Mouse (Mus musculus): ENCODE measurements around the gene Mrvi1. TPM values are rescaled to one million over a fixed set of nuclear protein-coding genes. Genes with fewer than 3 reads are reported as not detected.

The Mrvi1 gene
- total RNA-seq, 2 experiments from 2014 or later: 6.0 to 6.5 TPM

GRCm38 (mm10) chr7:110947616-110948015, 34.6 kb downstream of the Mrvi1 start:
- no peak for DNase-seq
- intact Hi-C loops (cut with DNase I): loop anchor here (5.0 kb wide), 1 partner anchor 130 kb away; no protein-coding TSS in a partner anchor

GRCm38 (mm10) chr7:110946731-110947130, 35.5 kb downstream of the Mrvi1 start:
- intact Hi-C loops (cut with DNase I): loop anchor here (5.0 kb wide), 1 partner anchor 129 kb away; no protein-coding TSS in a partner anchor
- no peak for DNase-seq

- intact Hi-C loops (cut with DNase I): no loop called here
- DNase-seq: no peak
These were observed 37.9 kb downstream of the Mrvi1 start for GRCm38 (mm10) chr7:110944321-110944720.

GRCm38 (mm10) chr7:110941701-110942530, 40.3 kb downstream of the Mrvi1 start:
- intact Hi-C loops (cut with DNase I): no loop called here
- DNase-seq: peak; percentile 50 to 58

GRCm38 (mm10) chr7:110941116-110941521, 41.1 kb downstream of the Mrvi1 start:
- DNase-seq: no peak
- intact Hi-C loops (cut with DNase I): no loop called here

GRCm38 (mm10) chr7:110935815-110936762, 46.2 kb downstream of the Mrvi1 start:
- DNase-seq: no peak
- intact Hi-C loops (cut with DNase I): no loop called here

GRCm38 (mm10) chr7:110933999-110934398, 48.3 kb downstream of the Mrvi1 start:
- intact Hi-C loops (cut with DNase I): no loop called here

GRCm38 (mm10) chr7:110933329-110933728, 48.9 kb downstream of the Mrvi1 start:
- intact Hi-C loops (cut with DNase I): no loop called here
- DNase-seq: no peak

More at GRCm38 (mm10) chr7:110933999-110934398, 48.3 kb downstream of the Mrvi1 start:
- no peak for DNase-seq

GRCm38 (mm10) chr7:110930118-110930854, 52.0 kb downstream of the Mrvi1 start:
- intact Hi-C loops (cut with DNase I): no loop called here
- no peak for DNase-seq

- intact Hi-C loops (cut with DNase I): loop anchor here (5.0 to 10.0 kb wide), 2 partner anchors 109 to 202 kb away; no protein-coding TSS in a partner anchor
- no peak for DNase-seq
These were observed 55.7 kb downstream of the Mrvi1 start for GRCm38 (mm10) chr7:110926562-110926961.

- no peak for DNase-seq
- intact Hi-C loops (cut with DNase I): loop anchor here (5.0 to 10.0 kb wide), 2 partner anchors 53 to 196 kb away; no protein-coding TSS in a partner anchor
These were observed 61.7 kb downstream of the Mrvi1 start for GRCm38 (mm10) chr7:110920331-110921261.

- no peak for DNase-seq
- intact Hi-C loops (cut with DNase I): loop anchor here (5.0 to 10.0 kb wide), 2 partner anchors 52 to 195 kb away; no protein-coding TSS in a partner anchor
These were observed 62.5 kb downstream of the Mrvi1 start for GRCm38 (mm10) chr7:110919721-110920120.

GRCm38 (mm10) chr7:110915913-110916312, 66.3 kb downstream of the Mrvi1 start:
- no peak for DNase-seq
- intact Hi-C loops (cut with DNase I): no loop called here

- intact Hi-C loops (cut with DNase I): no loop called here
- no peak for DNase-seq
These were observed 67.7 kb downstream of the Mrvi1 start for GRCm38 (mm10) chr7:110914531-110914930.

GRCm38 (mm10) chr7:110913754-110914153, 68.5 kb downstream of the Mrvi1 start:
- intact Hi-C loops (cut with DNase I): no loop called here
- DNase-seq: no peak

- DNase-seq: no peak
- intact Hi-C loops (cut with DNase I): no loop called here
These were observed 73.8 kb downstream of the Mrvi1 start for GRCm38 (mm10) chr7:110908209-110909144.

GRCm38 (mm10) chr7:110906566-110906965, 75.7 kb downstream of the Mrvi1 start:
- intact Hi-C loops (cut with DNase I): no loop called here
- DNase-seq: no peak

- no peak for DNase-seq
- intact Hi-C loops (cut with DNase I): no loop called here
These were observed 79.0 kb downstream of the Mrvi1 start for GRCm38 (mm10) chr7:110903226-110903625.
